Mouse (Mus musculus) embryonic facial prominence, embryonic 13.5 days (tissue): ENCODE measurements at regions not wholly inside any gene's neighbourhood (a gene's known extent, or its start where the extent isn't known, plus 50 kb on each side); places are given as distances from the start of the nearest gene placed in this dataset.
A peak's percentile ranks its signal among the peaks of the same experiment; 100 is the strongest.

Experiments used
- ATAC-seq: fragments of 200-750 bp; cut with Nextera tagmentation; 2 replicates; pipeline ENCODE4 v1.8.0; 2017; ENCODE audit warnings: low read depth; ENCODE audit not compliant: insufficient number of reproducible peaks, insufficient read depth, low FRiP score, low TSS enrichment
- H3K27ac ChIP-seq: fragments of 300-500 bp; sonication (generic); 2 replicates; pipeline ENCODE4 v1.5.1; 2015; ENCODE audit warnings: moderate library complexity, mild to moderate bottlenecking, inconsistent platforms
- H3K27me3 ChIP-seq: fragments of 300-500 bp; sonication (generic); 2 replicates; pipeline ENCODE4 v1.6.1; 2015; ENCODE audit warnings: mild to moderate bottlenecking, inconsistent platforms
- H3K36me3 ChIP-seq: fragments of 300-500 bp; sonication (generic); 2 replicates; pipeline ENCODE4 v1.6.1; 2015; ENCODE audit warnings: mild to moderate bottlenecking, inconsistent platforms
- H3K4me1 ChIP-seq: fragments of 300-500 bp; sonication (generic); 2 replicates; pipeline ENCODE4 v1.6.1; 2015; ENCODE audit warnings: inconsistent platforms
- H3K4me2 ChIP-seq: fragments of 300-500 bp; sonication (generic); 2 replicates; pipeline ENCODE4 v1.6.1; 2015; ENCODE audit warnings: moderate library complexity, mild to moderate bottlenecking, inconsistent platforms
- H3K4me3 ChIP-seq: fragments of 300-500 bp; sonication (generic); 2 replicates; pipeline ENCODE4 v1.5.1; 2015; ENCODE audit warnings: mild to moderate bottlenecking, inconsistent platforms
- H3K9ac ChIP-seq: fragments of 300-500 bp; sonication (generic); 2 replicates; pipeline ENCODE4 v1.6.1; 2015; ENCODE audit warnings: mild to moderate bottlenecking, inconsistent platforms
- H3K9me3 ChIP-seq: fragments of 300-500 bp; sonication (generic); 2 replicates; pipeline ENCODE4 v1.6.1; 2016; ENCODE audit warnings: inconsistent platforms
- WGBS: fragments of 180-500 bp; shearing (Covaris S2); methylation state at CpG from one replicate; pipeline ENCODE4 v1.1.7; 2015; ENCODE audit warnings: mixed read lengths; 5-methylcytosine and 5-hydroxymethylcytosine counted together

DNA sequence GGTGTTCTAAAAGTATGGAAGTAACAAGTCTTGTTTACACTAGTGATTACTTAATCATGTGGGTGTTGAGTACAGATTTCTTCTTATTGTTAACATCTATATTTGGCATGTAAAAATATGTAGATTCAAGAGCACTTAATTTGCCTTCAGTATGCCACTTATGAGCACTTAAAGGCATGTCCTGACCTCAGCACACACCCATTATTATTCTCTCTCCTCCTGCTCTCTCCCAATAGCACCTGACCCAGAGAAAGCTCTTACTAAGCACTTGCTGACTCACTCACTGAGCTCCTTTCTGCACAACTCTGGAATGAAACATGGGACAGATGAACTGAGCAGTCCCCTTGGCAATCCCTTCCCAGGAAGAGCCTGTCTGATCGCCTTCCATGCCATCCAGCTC lies 590.7 kb downstream of the Slc4a3 start:
- H3K27ac ChIP-seq, result no peak overlapping the region
- no peak overlapping the region for H3K9ac ChIP-seq
- ATAC-seq, result no peak
- H3K27me3 ChIP-seq, result no peaks in the 10 kb centered on the region
- H3K9me3 ChIP-seq, result no peaks in the 10 kb centered on the region
- H3K36me3 ChIP-seq, result no peaks in the 10 kb centered on the region
- no peak overlapping the region for H3K4me3 ChIP-seq
- no peak overlapping the region for H3K4me2 ChIP-seq
- 39% methylated on average over 1 of the region's 1 CpGs for WGBS
- H3K4me1 ChIP-seq, result peaks cover 8% of the 10 kb centered on the region

DNA sequence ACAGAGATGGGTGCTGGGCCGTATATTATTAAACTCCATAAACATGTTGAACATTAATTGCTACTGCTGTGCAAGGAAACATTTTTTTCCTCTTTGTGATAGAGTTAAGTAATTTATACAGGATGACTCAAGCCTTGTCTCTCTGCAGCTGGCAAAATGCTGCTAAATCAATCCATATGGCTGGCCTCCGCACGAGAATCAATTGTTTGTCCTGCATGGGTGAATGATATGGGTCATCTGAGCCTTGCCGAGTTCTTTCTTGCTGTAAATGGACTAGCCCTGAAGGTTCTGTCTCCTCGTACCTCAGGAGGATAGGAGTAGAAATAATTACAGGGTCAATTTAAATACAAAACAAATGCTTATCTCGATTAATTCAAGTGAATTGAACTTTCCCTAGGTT lies 591.6 kb downstream of the Slc4a3 start:
- WGBS, result 19% methylated on average over 6 of the region's 6 CpGs
- Histone ChIP-seq H3K27ac (no peak overlapping the region), H3K4me1 (peaks cover 8% of the 10 kb centered on the region), H3K9me3 (no peaks in the 10 kb centered on the region), H3K4me2 (no peak overlapping the region), H3K4me3 (no peak overlapping the region), H3K27me3 (no peaks in the 10 kb centered on the region), H3K36me3 (no peaks in the 10 kb centered on the region), H3K9ac (no peak overlapping the region)
- no peak for ATAC-seq

DNA sequence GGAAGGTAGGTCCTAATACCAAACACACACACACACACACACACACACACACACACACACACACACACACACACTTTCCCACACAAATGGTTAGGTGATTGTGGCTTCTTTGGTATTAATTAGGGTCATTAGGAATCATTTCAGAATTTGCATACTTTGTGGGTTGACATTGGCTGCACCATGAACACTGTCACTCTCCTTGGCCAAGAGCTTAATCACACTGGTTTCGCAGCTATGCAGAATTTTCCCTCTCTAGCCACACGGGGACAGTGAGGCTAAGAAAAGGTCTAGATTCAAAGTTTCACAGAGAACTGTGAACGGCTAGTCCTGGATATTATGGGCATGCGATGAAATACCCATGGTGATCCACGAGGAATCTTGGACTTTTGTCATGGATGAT lies 597.5 kb downstream of the Slc4a3 start:
- Histone ChIP-seq H3K9me3 (no peaks in the 10 kb centered on the region), H3K36me3 (no peaks in the 10 kb centered on the region), H3K4me3 (no peak overlapping the region), H3K27ac (no peak overlapping the region), H3K9ac (no peak overlapping the region), H3K4me1 (no peaks in the 10 kb centered on the region), H3K4me2 (no peak overlapping the region), H3K27me3 (no peaks in the 10 kb centered on the region)
- WGBS, result 62% methylated on average over 5 of the region's 5 CpGs
- ATAC-seq, result no peak

DNA sequence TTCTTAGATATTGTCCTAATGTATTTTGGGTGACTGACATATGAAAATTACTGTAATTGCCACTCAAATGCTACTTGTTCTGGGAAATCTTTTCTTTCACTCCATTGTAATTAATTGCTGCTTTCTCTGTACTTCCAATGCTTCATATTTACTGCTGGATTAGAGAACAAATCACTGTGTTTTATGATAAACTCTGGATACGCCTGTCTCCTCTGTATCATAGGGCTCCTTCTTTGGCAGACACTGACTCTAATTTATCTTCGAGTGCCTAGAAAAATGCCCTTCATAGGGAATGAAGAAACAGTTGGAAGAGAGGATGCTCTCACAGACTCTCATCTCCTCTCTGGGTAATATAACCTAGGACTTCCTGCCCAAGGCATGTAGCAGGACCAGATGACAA lies 602.9 kb downstream of the Slc4a3 start:
- no peaks in the 10 kb centered on the region for H3K27me3 ChIP-seq
- WGBS, result 76% methylated on average over 2 of the region's 2 CpGs
- no peak overlapping the region for H3K27ac ChIP-seq

DNA sequence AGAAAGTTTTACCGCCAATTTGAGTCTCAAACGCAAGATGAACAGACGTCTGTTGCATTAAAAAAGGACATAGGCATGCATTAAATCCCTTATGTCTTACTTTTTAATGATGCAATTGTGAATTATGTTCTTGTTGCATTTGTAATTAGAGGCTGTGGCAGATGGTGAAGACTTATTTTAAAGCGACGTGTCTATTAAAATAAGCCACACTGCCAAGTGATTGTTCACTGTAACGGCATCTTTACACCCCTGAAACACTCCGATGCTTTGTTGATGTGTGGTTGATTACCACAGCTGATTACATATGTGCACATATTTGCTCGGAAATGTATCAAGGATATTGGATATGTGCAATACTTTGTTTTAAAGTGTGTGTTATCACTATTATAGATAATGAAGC lies 610.2 kb downstream of the Slc4a3 start:
- H3K4me2 ChIP-seq, result no peak overlapping the region
- no peaks in the 10 kb centered on the region for H3K27me3 ChIP-seq
- H3K9me3 ChIP-seq, result no peaks in the 10 kb centered on the region
- H3K4me3 ChIP-seq, result no peak overlapping the region
- H3K9ac ChIP-seq, result no peak overlapping the region
- H3K36me3 ChIP-seq, result no peaks in the 10 kb centered on the region
- WGBS, result 78% methylated on average over 8 of the region's 8 CpGs
- no peaks in the 10 kb centered on the region for H3K4me1 ChIP-seq
- H3K27ac ChIP-seq, result no peak overlapping the region
- ATAC-seq, result no peak

More for the DNA sequence above, 602.9 kb downstream of the Slc4a3 start:
- H3K36me3 ChIP-seq, result no peaks in the 10 kb centered on the region
- no peak overlapping the region for H3K4me2 ChIP-seq
- H3K9ac ChIP-seq, result no peak overlapping the region
- H3K4me3 ChIP-seq, result no peak overlapping the region
- no peaks in the 10 kb centered on the region for H3K4me1 ChIP-seq
- 0 out of 2 replicates have a peak, but pooled peaks cover 6% of the 10 kb centered on the region for H3K9me3 ChIP-seq
- ATAC-seq, result no peak

DNA sequence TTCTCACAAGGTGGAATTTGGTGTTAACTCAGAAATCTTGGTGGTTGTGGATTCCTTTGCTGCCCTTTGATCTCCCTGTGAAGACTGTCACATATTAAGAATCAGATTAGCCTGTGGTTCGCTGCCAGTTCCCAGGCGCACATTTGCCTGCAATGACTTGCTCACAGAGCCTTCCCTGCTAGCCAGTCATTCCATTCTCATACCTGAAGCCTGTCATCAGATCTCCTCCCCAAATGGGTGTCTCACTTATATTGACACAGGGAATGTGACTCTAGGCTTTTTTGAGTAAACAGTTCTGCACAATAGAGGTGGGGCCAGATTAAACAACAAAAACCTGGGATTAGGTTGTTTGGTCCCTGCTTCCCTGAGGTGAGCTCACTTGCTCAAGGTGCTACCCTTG lies 621.4 kb downstream of the Slc4a3 start:
- 46% methylated on average over 2 of the region's 2 CpGs for WGBS
- no peak for ATAC-seq
- Histone ChIP-seq H3K4me2 (no peak overlapping the region), H3K27ac (no peak overlapping the region), H3K27me3 (no peaks in the 10 kb centered on the region), H3K9ac (no peak overlapping the region), H3K36me3 (no peaks in the 10 kb centered on the region), H3K9me3 (no peaks in the 10 kb centered on the region), H3K4me3 (no peak overlapping the region), H3K4me1 (0 out of 2 replicates have a peak, but pooled peaks cover 4% of the 10 kb centered on the region)

DNA sequence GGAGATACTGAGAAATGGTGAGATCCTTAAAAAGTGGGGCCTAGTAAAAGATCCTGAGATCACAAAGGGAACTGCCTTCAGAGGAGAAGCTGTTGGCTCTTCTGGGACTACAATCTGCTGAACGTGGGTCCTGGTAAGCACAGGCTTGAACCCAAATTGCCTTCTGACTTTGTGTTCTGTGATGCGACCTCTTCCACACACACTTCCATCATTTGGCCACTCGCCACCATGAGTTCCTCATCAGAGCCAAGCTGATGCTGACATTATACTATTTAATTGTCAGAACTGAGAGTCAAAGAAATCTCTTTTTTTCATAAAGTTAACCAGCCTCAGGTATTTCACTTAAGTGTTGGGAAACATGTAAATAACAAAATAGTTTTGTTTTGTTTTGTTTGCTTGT lies 635.1 kb downstream of the Slc4a3 start:
- Histone ChIP-seq H3K4me3 (no peak overlapping the region), H3K36me3 (no peaks in the 10 kb centered on the region)
- 84% methylated on average over 3 of the region's 3 CpGs for WGBS

DNA sequence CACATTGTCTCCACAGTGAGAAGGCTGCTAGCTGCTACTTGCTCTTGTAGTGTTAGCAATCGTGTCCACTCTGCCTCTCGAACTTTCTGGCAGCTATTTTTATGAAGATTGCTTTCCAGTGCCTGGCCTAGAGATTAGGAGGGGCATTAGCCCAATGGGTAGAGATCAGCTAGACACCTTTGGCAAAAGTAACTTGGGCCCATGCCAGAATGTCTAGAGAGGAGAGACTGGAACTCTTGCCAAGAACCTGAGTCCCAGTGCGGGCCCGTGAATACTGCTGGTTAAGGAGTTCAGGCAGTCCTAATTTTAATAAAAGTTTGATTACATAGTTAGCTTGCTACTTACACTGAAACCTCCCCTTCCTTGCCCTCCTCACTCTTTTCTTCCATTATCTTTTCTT lies 648.8 kb downstream of the Slc4a3 start:
- Histone ChIP-seq H3K4me2 (no peak overlapping the region), H3K27ac (0 out of 2 replicates have a peak overlapping the region, but pooled peaks have one; percentile 11), H3K36me3 (no peaks in the 10 kb centered on the region), H3K9me3 (no peaks in the 10 kb centered on the region), H3K4me1 (no peaks in the 10 kb centered on the region), H3K9ac (no peak overlapping the region), H3K27me3 (no peaks in the 10 kb centered on the region), H3K4me3 (no peak overlapping the region)
- no peak for ATAC-seq
- WGBS, result 80% methylated on average over 4 of the region's 4 CpGs

More for the DNA sequence above, 635.1 kb downstream of the Slc4a3 start:
- Histone ChIP-seq H3K9ac (no peak overlapping the region), H3K4me2 (no peak overlapping the region), H3K27me3 (no peaks in the 10 kb centered on the region), H3K4me1 (peaks cover 6% of the 10 kb centered on the region; the same call in 1 of the 2 replicates), H3K27ac (no peak overlapping the region), H3K9me3 (no peaks in the 10 kb centered on the region)
- no peak for ATAC-seq

DNA sequence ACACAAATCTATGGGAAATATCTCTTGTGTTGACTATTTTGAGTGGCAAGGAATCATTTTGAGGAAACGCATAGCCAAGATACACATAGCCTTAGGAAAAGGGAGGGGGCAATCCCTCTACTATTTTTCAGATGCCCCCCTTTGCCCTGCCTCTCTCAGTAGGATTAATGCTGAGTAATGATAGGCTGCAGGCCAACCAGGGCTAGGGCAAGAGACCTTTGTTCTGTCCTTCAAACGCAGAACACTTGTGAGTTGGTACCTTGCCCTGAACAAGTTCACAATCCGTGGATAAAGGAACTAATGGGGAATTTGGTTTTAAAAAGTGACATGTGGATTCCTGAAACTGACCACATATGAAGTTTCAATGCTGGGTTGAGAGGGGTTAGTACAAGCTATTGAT lies 651.6 kb downstream of the Slc4a3 start:
- Histone ChIP-seq H3K9me3 (no peaks in the 10 kb centered on the region), H3K4me1 (0 out of 2 replicates have a peak, but pooled peaks cover 2% of the 10 kb centered on the region), H3K27ac (no peak overlapping the region), H3K27me3 (no peaks in the 10 kb centered on the region), H3K4me3 (no peak overlapping the region), H3K4me2 (no peak overlapping the region), H3K9ac (no peak overlapping the region), H3K36me3 (no peaks in the 10 kb centered on the region)
- WGBS, result 83% methylated on average over 3 of the region's 3 CpGs
- ATAC-seq, result no peak

DNA sequence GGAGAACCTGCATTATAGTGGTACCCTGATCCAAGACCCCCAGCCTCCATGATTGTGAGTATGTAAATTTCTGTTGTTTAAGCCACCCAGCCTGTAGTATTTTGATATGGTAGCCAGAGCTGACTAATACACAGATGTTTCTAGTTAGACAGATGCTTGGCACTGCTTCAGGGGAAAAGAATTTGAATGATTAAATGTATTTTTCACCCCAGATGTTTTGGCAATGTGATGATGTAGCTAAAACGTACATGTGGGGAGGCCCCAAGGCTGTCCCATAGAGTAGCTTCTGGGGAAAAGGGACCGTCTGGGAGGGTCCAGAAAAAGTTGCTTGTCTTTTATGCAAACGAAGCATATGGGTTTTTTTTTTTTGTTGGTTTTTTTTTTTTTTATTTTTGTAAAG lies 654.8 kb downstream of the Slc4a3 start:
- no peak for ATAC-seq
- no peak overlapping the region for H3K9ac ChIP-seq
- 30% methylated on average over 3 of the region's 3 CpGs for WGBS
- H3K9me3 ChIP-seq, result no peaks in the 10 kb centered on the region
- no peaks in the 10 kb centered on the region for H3K36me3 ChIP-seq
- H3K4me2 ChIP-seq, result no peak overlapping the region
- H3K27ac ChIP-seq, result no peak overlapping the region
- no peak overlapping the region for H3K4me3 ChIP-seq
- H3K27me3 ChIP-seq, result no peaks in the 10 kb centered on the region
- 0 out of 2 replicates have a peak, but pooled peaks cover 2% of the 10 kb centered on the region for H3K4me1 ChIP-seq

DNA sequence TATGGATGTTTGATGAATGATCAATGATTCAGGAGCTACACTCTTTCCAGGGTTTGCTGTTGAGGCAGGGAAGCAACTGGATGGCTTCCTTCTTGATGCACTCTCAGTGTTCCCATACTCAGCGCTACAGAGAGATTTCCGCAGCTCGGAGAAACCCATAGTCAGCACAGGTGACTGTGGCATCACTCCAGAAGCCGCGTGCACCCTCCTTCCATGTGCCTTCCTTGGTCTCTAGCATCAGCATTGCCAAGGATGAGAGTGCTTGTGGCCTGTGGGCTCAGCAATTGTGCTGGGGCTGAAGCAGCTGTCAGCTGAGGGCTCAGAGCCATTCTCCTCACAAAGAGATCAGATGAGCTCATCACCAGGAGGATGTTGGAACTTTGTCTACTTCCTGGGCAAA lies 666.4 kb downstream of the Slc4a3 start:
- Histone ChIP-seq H3K9me3 (no peaks in the 10 kb centered on the region), H3K27ac (no peak overlapping the region), H3K36me3 (no peaks in the 10 kb centered on the region), H3K9ac (no peak overlapping the region), H3K4me2 (no peak overlapping the region), H3K4me3 (no peak overlapping the region), H3K27me3 (no peaks in the 10 kb centered on the region), H3K4me1 (no peaks in the 10 kb centered on the region)
- 97% methylated on average over 5 of the region's 5 CpGs for WGBS
- ATAC-seq, result no peak

DNA sequence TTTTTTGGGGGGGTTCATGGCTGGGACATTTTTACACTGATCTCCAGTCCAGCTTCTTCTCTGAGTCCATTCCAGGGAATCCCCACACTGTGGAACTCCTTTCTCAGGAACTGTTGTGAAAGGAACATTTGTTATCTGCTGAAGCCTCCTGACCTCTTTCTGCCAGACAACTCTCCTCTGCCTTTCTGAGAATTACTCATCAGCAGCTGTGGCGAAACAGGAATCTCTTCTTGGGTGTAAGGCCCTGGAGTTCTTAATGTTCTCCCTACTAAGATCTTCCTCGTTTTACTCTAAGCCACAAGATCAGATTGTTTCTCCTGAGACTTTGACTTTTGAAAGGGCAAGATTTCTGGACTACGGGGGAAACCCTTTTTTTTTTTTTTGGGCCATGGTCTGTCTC lies 698.7 kb downstream of the Slc4a3 start:
- Histone ChIP-seq H3K36me3 (no peaks in the 10 kb centered on the region), H3K27me3 (no peaks in the 10 kb centered on the region), H3K4me2 (no peak overlapping the region), H3K4me1 (peaks cover 15% of the 10 kb centered on the region), H3K4me3 (no peak overlapping the region), H3K27ac (no peak overlapping the region), H3K9ac (no peak overlapping the region), H3K9me3 (no peaks in the 10 kb centered on the region)
- no peak for ATAC-seq
- 64% methylated on average over 3 of the region's 3 CpGs for WGBS
